Mouse (Mus musculus) embryonic stem cell, embryonic (primary cell): ENCODE results near the gene Kirrel2.

Experiments used
- CTCF ChIA-PET, 4 experiments: fragments of 300-600 bp in 2 of 4; fragments of 350-600 bp in 2 of 4; sonication (Branson Sonifier 250); formaldehyde crosslinking; loops; one replicate each; lab custom pipeline; 2022; ENCODE audit warnings: inconsistent platforms in 2 of 4; lab: Charles Lee
- POLR2A ChIA-PET, 4 experiments: fragments of 300-600 bp in 2 of 4; fragments of 350-600 bp in 2 of 4; sonication (Branson Sonifier 250); formaldehyde crosslinking; loops; one replicate each; lab custom pipeline; 2022; ENCODE audit warnings: antibody characterized with exemption in 4 of 4, inconsistent platforms in 1 of 4; lab: Charles Lee

Kirrel2 gene

DNA sequence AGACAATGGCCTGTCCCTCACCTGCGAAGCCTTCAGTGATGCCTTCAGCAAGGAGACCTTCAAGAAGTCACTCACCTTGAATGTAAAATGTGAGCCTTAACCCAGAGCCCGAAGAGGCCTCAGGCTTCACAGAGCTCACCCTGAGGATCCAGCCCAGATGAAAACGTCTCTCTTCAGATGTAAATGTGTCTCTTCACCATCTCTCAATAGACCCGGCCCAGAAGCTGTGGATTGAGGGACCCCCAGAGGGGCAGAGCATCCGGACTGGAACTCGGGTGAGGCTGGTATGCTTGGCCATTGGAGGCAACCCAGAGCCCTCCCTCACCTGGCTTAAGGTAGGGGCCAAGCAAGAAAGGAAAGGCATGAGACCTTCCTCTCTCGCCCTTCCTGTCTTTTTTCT is 6.1 kb upstream of the Kirrel2 start:
- POLR2A ChIA-PET, result interaction anchor here (0.5 to 2.2 kb wide), 12 partner anchors 8 to 183 kb away, joined by 3 to 9 read pairs (median 4); partner anchors contain the start of genes Aplp1 (in 1 of the 4) and Wdr62 (in 1 of the 4)
- CTCF ChIA-PET, result interaction anchor here in 3 of 4 experiments (0.6 to 1.1 kb wide), 5 partner anchors 9 to 171 kb away, joined by 3 to 6 read pairs (median 3); no protein-coding TSS in a partner anchor

DNA sequence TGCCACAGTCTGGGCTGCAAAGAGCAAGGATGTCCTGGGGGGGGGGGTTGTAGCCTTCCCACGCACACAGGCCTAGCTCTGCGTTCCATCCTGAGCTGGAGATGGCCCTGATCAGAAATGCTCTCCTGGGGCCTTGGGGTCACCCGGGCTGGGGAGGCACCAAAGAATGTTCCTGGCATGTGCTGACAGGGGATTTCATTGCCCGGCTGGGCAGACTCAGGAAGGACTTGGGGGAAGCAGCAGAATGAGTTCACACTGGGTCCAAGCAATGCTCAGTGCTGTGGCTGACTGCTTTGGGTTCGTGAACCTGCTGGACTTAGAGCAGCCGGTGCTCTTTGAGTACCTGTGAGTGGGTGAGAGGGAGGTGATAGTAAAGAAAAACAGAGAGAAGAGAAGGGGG is 2.0 kb upstream of the Kirrel2 start:
- CTCF ChIA-PET, result interaction anchor here in 2 of 4 experiments (0.6 to 1.5 kb wide), 4 partner anchors 12 to 127 kb away, joined by 3 to 5 read pairs (median 4); no protein-coding TSS in a partner anchor

DNA sequence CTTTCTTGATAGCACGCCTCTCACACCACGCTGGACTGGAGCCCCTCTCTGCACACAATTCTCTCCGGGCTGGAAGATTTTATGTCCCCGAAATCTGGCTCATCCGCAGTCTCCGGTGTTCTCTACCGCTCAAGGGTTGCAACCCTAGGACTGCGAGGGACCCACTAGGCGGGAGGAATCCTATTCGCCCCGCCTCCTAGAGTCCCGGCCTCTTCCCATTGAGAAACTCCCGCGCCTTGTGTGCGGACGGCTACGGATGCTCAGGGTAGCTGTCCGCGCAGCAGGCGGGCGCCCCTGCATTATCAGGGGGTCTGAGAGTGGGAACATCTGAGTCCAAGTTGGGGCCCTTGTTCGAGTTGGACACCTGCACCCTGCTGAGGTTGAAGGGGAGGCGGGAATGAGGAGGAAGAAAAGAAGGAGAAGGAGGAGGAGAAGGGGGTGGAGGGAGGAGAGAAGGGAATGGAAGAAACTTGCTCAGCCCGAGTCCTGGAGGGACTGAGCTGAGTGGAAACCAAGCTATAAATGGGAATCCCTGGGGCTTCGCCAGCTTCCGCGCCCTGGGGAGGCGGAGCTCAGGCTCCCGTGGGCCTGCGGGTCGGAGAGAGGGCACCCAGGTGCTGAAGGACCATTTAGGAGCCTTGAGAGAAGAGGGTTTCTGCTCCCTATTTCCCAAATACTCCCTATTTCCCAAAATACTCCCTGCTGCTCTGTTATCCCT is 420 bp downstream of the Kirrel2 start:
- ChIA-PET CTCF (interaction anchor here in 3 of 4 experiments (0.6 to 3.6 kb wide), 10 partner anchors 9 to 310 kb away, joined by 3 to 10 read pairs (median 4); no protein-coding TSS in a partner anchor), POLR2A (interaction anchor here (0.6 to 5.8 kb wide), 14 partner anchors 9 to 169 kb away, joined by 4 to 51 read pairs (median 5); partner anchors contain the start of genes Aplp1 (in 2 of the 4), Cox6b1 (in 1 of the 4) and E130208F15Rik (in 1 of the 4))

More for the DNA sequence above, 2.0 kb upstream of the Kirrel2 start:
- POLR2A ChIA-PET, result interaction anchor here in 2 of 4 experiments (0.6 to 1.1 kb wide), 5 partner anchors 15 to 1562 kb away, joined by 3 to 5 read pairs (median 3); no protein-coding TSS in a partner anchor

DNA sequence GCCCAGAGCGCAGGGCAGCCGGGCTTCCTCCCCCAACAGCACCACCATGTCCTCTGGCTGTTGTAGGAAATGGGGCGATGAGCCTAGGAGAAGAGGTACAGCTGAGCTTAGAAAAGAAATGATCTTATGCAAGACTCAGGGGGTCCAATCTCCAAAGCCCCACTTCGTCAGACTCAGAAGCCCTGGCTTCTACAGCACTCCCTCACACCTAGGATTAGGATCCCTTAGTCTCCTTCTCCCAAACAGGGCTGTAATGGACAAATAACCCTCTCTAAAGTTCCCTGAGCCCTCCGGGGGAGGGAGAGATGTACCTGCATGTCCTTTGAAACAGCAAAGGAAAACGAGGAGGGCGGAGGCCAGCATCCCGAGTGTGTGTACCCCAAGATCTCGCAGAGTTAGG is 1.0 kb downstream of the Kirrel2 start:
- POLR2A ChIA-PET, result interaction anchor here (0.6 to 5.8 kb wide), 15 partner anchors 10 to 262 kb away, joined by 3 to 51 read pairs (median 4); partner anchors contain the start of genes Aplp1 (in 3 of the 4), Clip3 (in 1 of the 4), Cox6b1 (in 1 of the 4) and Thap8 (in 1 of the 4)
- CTCF ChIA-PET, result interaction anchor here in 3 of 4 experiments (0.6 to 3.6 kb wide), 12 partner anchors 12 to 151 kb away, joined by 3 to 10 read pairs (median 5); no protein-coding TSS in a partner anchor

DNA sequence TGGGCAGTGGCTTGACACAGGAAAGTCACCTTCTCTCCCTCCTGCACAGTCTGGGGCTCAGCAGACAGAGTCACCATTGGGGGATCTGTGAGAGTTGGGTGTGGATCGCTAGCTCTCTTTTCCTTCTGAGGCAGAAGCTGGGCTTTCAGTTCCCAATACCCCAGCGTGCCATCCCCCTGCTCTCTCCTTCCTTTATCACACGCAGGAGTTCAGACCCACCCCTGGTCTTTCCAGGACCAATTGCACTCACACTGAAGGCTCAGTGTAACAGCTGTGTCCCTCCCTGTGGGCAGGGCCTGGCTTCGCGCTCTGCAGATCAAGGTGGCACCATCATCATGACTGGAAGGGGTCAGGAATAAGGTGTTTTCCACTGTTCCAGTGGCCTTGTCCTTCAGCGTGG is 3.2 kb downstream of the Kirrel2 start:
- CTCF ChIA-PET, result interaction anchor here in 1 of 4 experiments (1.2 to 1.6 kb wide), 3 partner anchors 9 to 101 kb away, joined by 3 to 5 read pairs (median 4); partner anchors contain the start of gene Aplp1

DNA sequence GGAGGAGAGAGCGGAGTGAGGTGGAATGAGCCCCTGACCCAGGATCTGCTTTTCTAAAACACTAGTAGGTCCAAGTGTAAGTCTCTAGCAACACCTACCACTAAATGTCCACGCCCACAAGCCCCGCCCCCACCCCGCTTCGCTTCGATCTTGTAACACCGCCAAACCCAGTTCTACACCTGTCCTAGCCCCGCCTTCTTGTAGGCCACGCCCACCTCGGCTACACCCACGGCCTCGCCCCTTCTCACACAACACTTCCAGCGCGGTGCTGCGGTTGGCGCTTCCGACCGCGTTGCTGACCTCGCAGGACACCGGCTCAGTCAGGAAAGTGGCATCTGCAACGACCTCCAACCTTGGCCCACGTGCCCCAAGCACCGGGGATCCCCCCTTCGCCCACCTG is 3.7 kb downstream of the Kirrel2 start:
- CTCF ChIA-PET, result interaction anchor here (0.5 to 1.6 kb wide), 8 partner anchors 8 to 264 kb away, joined by 3 to 10 read pairs (median 4); partner anchors contain the start of gene Aplp1 (in 1 of the 4)

More for the DNA sequence above, 3.2 kb downstream of the Kirrel2 start:
- POLR2A ChIA-PET, result interaction anchor here in 3 of 4 experiments (0.8 to 5.8 kb wide), 11 partner anchors 9 to 155 kb away, joined by 3 to 51 read pairs (median 5); partner anchors contain the start of genes Aplp1 (in 2 of the 3) and E130208F15Rik (in 1 of the 3)

DNA sequence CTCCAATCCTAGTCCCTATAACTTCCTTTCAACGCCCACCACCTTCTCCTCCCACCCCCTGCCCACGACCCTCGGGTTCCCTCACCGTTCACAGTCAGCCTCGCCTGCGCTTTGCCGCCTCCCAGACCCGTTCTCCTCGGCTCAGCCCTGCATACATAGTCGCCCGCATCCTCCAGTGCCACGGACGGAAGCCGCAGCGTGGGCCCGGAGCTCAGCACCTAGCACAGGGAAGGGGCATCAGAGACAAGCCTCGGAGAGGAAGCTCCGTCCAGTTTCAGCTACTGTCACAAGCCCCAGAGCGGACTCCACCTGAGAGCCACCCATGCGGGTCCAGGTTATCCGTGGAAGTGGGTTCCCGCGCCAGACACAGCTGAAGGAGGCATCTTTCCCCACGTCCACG is 4.2 kb downstream of the Kirrel2 start:
- CTCF ChIA-PET, result interaction anchor here (0.5 to 1.6 kb wide), 9 partner anchors 8 to 264 kb away, joined by 3 to 10 read pairs (median 3); partner anchors contain the start of gene Aplp1 (in 1 of the 4)
- POLR2A ChIA-PET, result interaction anchor here in 2 of 4 experiments (0.8 to 5.8 kb wide), 9 partner anchors 9 to 154 kb away, joined by 3 to 51 read pairs (median 7); partner anchors contain the start of genes Aplp1 (in 2 of the 2) and E130208F15Rik (in 1 of the 2)

More for the DNA sequence above, 3.7 kb downstream of the Kirrel2 start:
- POLR2A ChIA-PET, result interaction anchor here in 3 of 4 experiments (0.8 to 5.8 kb wide), 12 partner anchors 9 to 154 kb away, joined by 3 to 51 read pairs (median 6); partner anchors contain the start of genes Aplp1 (in 2 of the 3) and E130208F15Rik (in 1 of the 3)

DNA sequence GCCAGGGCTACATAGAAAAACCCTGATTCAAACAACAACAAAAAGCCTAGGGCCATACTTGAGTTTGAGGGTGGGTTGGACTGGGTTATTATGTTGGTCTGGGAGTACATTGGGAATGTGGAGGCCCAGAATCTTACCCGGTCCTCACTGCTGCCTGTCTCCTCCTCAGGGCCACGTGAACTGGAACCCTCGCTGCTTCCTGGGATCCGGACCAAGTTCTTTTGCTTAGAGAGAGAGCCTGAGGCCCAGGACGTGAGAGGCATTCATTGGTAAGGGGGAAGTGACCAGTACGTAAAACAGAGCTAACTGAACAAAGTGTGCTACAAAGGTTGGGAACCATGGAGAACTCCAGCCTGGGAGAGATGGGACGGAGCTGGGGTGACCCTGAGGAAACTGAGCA is 7.2 kb downstream of the Kirrel2 start:
- POLR2A ChIA-PET, result interaction anchor here in 3 of 4 experiments (0.6 to 1.0 kb wide), 3 partner anchors 13 to 41 kb away, joined by 3 to 7 read pairs (median 3); no protein-coding TSS in a partner anchor
- CTCF ChIA-PET, result interaction anchor here in 1 of 4 experiments (0.6 kb wide), 1 partner anchor 309 kb away, joined by 4 read pairs; no protein-coding TSS in a partner anchor

DNA sequence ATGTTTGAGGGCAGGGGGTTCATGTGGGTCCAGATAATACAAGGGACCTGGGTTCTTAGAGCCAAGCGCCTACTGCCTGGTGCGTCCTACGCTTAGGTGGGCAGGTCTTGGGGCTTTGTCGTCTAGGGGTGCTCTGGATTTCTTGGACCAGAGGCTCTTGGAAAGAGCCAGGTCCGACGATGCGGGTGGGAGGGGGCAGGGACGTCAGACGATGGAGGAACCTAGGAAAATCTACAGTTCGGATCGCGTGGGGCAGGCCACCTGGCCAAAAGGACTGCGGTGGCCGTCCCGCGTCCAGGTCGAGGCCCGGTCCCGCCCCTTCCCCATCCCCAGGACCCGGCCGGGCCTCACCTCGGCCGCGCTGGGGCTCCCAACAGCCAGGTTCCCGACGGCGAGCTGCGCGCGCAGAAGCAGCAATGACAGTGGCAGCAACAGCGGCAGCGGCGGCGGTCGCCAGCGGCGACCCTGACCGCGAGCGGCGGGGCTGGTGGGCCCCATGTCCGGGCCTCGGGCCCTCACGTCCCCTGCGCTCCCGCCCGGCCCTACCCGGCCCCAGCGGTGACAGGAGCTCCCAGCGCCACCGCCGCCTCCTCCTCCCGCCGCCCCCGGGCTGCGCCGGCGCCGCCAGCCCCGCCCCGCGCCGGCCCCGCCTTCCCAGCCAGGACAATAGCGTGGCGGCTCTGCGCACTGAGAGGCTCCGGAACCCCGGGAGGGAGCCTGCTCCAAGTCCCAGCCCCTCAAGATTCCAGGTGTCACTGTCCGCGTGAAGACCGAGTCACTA is 12.3 kb downstream of the Kirrel2 start, which contains the start of gene Aplp1:
Gene Aplp1, minus strand, starts transcription at position 565 of the 781 bp plus-strand sequence.
- POLR2A ChIA-PET, result interaction anchor here (0.5 to 4.0 kb wide), 37 partner anchors 8 to 387 kb away, joined by 3 to 51 read pairs (median 4); partner anchors contain the start of genes Nphs1 (in 3 of the 4), Kirrel2 (in 2 of the 4), Wdr62 (in 2 of the 4) and Cox6b1 (in 1 of the 4)
- CTCF ChIA-PET, result interaction anchor here in 3 of 4 experiments (0.5 to 2.8 kb wide), 26 partner anchors 9 to 501 kb away, joined by 3 to 13 read pairs (median 4); no protein-coding TSS in a partner anchor

DNA sequence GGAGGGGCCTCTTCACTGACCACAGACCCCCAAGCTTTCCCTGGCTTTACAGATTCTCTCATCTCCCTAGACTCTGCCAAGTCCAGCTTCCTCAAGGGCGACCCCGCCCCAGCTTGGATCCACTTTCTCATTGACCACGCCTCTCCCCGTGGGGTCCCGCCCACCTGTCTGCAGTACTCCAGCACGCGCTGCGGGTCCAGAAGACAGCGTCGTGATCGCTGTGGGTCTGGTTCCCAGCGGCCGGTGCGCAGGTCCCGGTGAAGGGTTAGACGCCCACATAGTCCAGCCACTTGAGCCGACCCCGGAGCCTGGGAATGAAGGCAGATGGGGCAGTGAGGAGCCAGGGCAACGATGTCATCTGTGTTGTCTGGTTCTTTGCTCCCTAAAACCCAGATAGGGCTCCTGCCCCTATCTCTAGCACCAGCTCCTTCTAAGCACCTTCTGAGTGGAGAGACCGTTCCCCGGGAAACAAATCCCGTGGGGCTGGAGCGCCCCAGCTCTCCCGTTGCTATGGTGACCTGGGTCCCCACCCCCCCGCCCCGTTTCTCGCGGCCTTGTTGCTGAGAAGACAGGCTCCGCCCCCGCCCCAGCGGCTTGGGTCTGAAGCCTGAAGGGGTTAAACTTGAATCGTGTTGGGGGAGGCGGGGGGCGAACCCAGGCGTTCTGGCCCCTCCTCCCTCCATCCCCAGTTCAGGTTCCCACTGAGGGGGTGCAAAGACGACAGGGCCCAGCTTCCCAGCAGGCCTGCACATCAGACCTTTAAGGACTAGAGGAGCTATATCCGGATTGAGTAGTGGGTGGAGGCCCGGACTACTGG is 13.1 kb downstream of the Kirrel2 start:
- ChIA-PET POLR2A (interaction anchor here in 3 of 4 experiments (0.6 to 4.0 kb wide), 33 partner anchors 9 to 388 kb away, joined by 3 to 51 read pairs (median 4); partner anchors contain the start of genes Wdr62 (in 2 of the 3), Cox6b1 (in 1 of the 3), Haus5 (in 1 of the 3) and Hspb6 (in 1 of the 3)), CTCF (interaction anchor here (0.5 to 2.8 kb wide), 26 partner anchors 8 to 500 kb away, joined by 3 to 13 read pairs (median 4); no protein-coding TSS in a partner anchor)

DNA sequence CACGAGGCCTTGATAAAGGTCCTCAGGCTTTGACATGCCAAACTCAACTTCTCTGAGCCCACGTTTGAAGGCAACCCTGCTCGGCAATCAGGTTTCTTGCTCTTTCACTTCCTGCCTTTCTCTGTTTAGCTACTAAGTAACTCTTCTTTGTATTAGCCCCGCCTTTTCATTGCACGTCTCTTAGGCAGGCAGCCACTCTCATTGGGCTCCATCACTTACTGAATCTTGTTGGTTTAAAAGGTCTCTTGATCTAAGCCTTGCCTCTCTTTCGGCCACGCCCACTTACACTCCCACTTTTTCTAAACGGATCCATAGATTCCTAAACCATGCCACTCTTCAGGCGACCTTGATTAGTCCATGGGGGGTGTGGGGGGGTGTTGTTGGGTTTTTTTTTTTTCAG is 13.8 kb downstream of the Kirrel2 start:
- ChIA-PET POLR2A (interaction anchor here in 3 of 4 experiments (0.6 to 4.0 kb wide), 23 partner anchors 8 to 254 kb away, joined by 3 to 51 read pairs (median 4); partner anchors contain the start of genes Wdr62 (in 2 of the 3), Cox6b1 (in 1 of the 3), Hspb6 (in 1 of the 3) and Kirrel2 (in 1 of the 3)), CTCF (interaction anchor here (0.7 to 2.8 kb wide), 12 partner anchors 9 to 417 kb away, joined by 3 to 13 read pairs (median 4); no protein-coding TSS in a partner anchor)

DNA sequence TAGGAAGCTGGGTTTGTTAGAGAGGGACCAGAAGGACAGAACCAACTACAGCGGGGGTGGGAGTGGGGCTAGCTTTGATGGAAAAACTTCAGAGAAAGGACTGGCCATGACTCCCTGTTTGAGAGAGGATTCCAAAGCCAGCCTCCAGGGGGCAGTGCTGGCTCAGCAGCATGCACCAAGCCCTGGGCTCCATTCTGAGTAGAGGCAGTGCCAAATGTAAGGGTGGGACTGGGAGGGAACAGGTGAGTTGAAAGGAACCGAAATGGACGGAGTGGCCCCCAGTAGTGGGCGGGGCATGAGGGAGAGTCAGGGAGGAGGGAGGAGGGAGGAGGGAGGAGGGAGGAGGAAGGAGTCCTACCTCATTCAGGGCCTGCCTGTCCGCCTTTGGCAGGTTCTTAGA is 16.8 kb downstream of the Kirrel2 start:
- CTCF ChIA-PET, result interaction anchor here (0.6 to 1.0 kb wide), 9 partner anchors 13 to 167 kb away, joined by 3 to 5 read pairs (median 3); no protein-coding TSS in a partner anchor
- POLR2A ChIA-PET, result interaction anchor here in 2 of 4 experiments (0.6 to 0.7 kb wide), 2 partner anchors 104 to 161 kb away, joined by 3 to 4 read pairs; partner anchors contain the start of genes Thap8 (in 1 of the 2) and Wdr62 (in 1 of the 2)

DNA sequence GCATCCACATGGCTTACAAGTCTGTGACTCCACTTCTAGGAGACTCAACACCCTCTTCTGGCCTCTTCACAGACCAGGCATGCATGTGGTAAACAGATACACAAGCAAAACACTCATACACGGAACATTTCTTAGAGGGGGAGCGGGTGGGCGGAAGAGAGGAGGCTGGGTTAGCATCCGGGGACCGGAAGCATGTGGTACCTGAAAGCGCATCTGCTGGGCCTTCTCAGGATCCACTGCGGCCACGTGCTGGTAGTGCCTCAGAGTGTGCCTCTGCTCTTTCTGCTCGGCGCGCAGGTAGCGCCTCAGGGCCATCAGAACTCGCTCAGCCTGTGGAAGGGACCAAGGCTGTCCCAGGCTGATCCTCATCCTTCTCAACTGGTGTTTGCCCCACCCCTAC is 17.8 kb downstream of the Kirrel2 start:
- ChIA-PET POLR2A (no interaction called here), CTCF (interaction anchor here in 1 of 4 experiments (0.5 kb wide), 1 partner anchor 93 kb away, joined by 3 read pairs; no protein-coding TSS in a partner anchor)

DNA sequence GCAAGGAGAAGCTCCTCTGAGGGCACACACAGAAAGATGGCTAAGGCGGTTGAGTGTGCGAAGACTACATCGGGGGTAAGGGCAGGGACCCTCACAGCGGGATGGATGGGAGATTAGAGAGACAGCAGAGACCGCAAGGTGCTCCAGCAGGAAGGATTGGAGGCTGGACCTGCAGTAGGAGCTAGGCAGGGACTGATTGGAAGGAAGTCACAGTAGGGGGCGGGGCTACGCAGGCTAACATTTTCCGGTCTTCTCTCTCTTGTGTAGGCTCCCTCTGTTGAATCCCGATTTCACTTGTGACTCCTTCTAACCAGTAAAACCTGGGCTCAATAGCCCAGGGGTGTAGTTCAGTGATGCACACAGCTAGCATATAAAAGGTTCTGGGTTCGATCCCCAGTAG is 20.6 kb downstream of the Kirrel2 start:
- ChIA-PET CTCF (interaction anchor here in 3 of 4 experiments (0.5 to 3.0 kb wide), 21 partner anchors 8 to 367 kb away, joined by 3 to 12 read pairs (median 5); partner anchors contain the start of genes Aplp1 (in 1 of the 3) and Upk1a (in 1 of the 3)), POLR2A (interaction anchor here (0.6 to 4.6 kb wide), 39 partner anchors 7 to 198 kb away, joined by 3 to 30 read pairs (median 4); partner anchors contain the start of genes Aplp1 (in 4 of the 4), Nfkbid (in 3 of the 4), Wdr62 (in 3 of the 4) and Thap8 (in 2 of the 4))

DNA sequence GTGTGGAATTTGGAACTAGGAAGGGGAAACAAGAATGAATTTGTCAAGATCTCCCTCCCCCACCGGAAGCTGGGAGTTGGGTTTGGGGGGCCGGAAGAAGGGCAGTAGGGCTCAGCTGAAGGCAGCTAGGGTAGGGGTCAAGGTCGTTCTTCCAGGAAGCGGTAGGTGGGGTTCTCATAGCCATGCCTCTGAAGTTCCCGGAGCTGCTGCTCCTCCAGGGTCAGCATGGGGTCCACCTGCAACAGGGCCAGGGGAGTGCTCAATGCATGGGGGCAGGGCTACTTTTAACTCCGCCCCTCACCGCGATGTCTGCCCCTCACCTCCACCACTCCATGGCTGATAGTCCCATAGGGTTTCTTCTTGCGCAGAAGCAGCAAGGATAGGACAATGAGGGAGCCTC is 22.3 kb downstream of the Kirrel2 start:
- ChIA-PET POLR2A (interaction anchor here in 3 of 4 experiments (0.5 to 4.6 kb wide), 17 partner anchors 9 to 158 kb away, joined by 3 to 30 read pairs (median 3); partner anchors contain the start of genes Aplp1 (in 2 of the 3), Nfkbid (in 2 of the 3), Thap8 (in 2 of the 3) and Wdr62 (in 2 of the 3)), CTCF (interaction anchor here in 3 of 4 experiments (1.0 to 3.0 kb wide), 9 partner anchors 9 to 178 kb away, joined by 3 to 10 read pairs (median 5); partner anchors contain the start of genes Aplp1 (in 1 of the 3) and Upk1a (in 1 of the 3))
